In the genomic region with DNA sequence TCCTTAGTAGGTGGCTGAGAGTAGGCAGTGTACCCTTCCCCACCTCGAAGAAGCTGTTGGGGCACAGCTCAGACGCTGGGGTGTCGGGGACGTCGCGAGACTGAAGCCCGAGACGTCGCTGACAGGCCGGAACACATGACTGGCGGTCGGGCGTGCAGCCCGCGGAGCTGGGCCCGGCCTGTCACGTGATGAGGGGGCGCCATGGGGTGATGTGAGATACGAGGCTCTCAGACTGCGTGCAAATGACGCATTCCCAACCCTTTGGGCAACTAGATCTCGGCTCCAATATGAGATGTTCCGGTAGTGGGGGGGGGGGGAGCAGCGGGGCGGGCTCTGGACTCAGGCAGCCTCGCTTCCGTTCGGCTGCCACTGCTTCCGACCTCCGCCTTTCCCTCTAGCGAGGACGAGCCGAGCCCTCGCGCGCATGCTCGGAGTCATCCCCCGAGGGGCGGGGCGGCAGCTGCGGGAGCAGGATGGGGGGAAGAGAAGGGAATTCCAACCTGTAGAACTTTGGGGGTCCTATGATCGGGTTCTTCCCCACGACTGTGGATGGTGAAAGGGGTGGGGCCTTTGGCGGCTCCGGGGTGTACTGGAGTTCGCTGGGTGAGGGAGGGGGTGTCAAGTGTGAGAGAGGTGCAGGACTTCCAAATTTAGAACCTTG, we compare ENCODE assay signal across 8 mouse cellular contexts. TPM values are rescaled to one million over a fixed set of nuclear protein-coding genes. Genes with fewer than 3 reads are reported as not detected.
DNase-seq lines count a peak whose midpoint lies in the region; ATAC-seq and TF ChIP-seq lines count a peak whose summit lies in the region.

No protein-coding gene starts in this region.

- peak overlapping the region; percentile 86 for H3K27ac ChIP-seq in hindbrain, embryonic 10.5 days
- H3K27ac ChIP-seq in lung, postnatal 0 days (ENCODE audit: low read length), result peak overlapping the region; percentile 92

- peaks cover 15% of the 10 kb centered on the region for H3K4me1 ChIP-seq in hindbrain, embryonic 10.5 days (replicated peaks)
- H3K4me1 ChIP-seq in lung, postnatal 0 days (ENCODE audit: insufficient read depth, low read depth, low read length), result no peaks in the 10 kb centered on the region; the same call in 1 of the 2 replicates

- H3K9ac ChIP-seq in lung, postnatal 0 days (replicated peaks; ENCODE audit: low read depth), result peak overlapping the region; percentile 72

- WGBS in hindbrain, embryonic 10.5 days, result under 1% methylated on average over 46 of the region's 46 CpGs
- WGBS in lung, postnatal 0 days, result under 1% methylated on average over 42 of the region's 46 CpGs

- H3K4me2 ChIP-seq in lung, postnatal 0 days (replicated peaks; ENCODE audit: low read depth, low read length), result peak overlapping the region; percentile 89

- peak; percentile 91 for DNase-seq in MEL-GATA-1-ER (ENCODE audit: extremely low read depth, low read depth)
- DNase-seq in cerebellum, adult 8-10 months, result peak; percentile 92
- DNase-seq in hindbrain, embryonic 10.5 days (ENCODE audit: low spot score), result peak; percentile 91
- DNase-seq in layer of hippocampus, adult 9-11 months, result peak; percentile 98
- DNase-seq in lung, postnatal 0 days (ENCODE audit: low spot score), result peak; percentile 98
- DNase-seq in ovary, postnatal 14 days (ENCODE audit: low spot score), result peak; percentile 83
- DNase-seq in thymus, postnatal 14 days, result peak; percentile 95

- peak overlapping the region; percentile 81 for H3K4me3 ChIP-seq in hindbrain, embryonic 10.5 days
- H3K4me3 ChIP-seq in lung, postnatal 0 days (ENCODE audit: low read depth, low read length), result peak overlapping the region; percentile 89

- peak; percentile 68; the same call in 1 of the 2 replicates for TF ChIP-seq EP300 in lung, postnatal 0 days (IDR thresholded peaks at IDR 0.05)

- TF ChIP-seq CTCF in lung, postnatal 0 days (IDR thresholded peaks at IDR 0.05), result no peak; the same call in 1 of the 2 replicates

- H3K27me3 ChIP-seq in hindbrain, embryonic 10.5 days (ENCODE audit: insufficient read depth, poor library complexity, severe bottlenecking), result peaks cover 5% of the 10 kb centered on the region; the same call in 1 of the 2 replicates
- no peaks in the 10 kb centered on the region for H3K27me3 ChIP-seq in lung, postnatal 0 days (replicated peaks; ENCODE audit: insufficient read depth, low read length)

- no peaks in the 10 kb centered on the region for H3K9me3 ChIP-seq in hindbrain, embryonic 10.5 days
- no peaks in the 10 kb centered on the region for H3K9me3 ChIP-seq in lung, postnatal 0 days (ENCODE audit: low read length)

- peak; percentile 86 for ATAC-seq in frontal cortex, adult (ENCODE audit: low TSS enrichment)
- ATAC-seq in lung, postnatal 0 days, result peak; percentile 95

- H3K36me3 ChIP-seq in hindbrain, embryonic 10.5 days, result peaks cover 20% of the 10 kb centered on the region
- H3K36me3 ChIP-seq in lung, postnatal 0 days (ENCODE audit: insufficient read depth, low read length), result peaks cover 7% of the 10 kb centered on the region; the same call in 1 of the 2 replicates

RNA-seq across cellular contexts. Expression of gene Stx1b, which starts 17.1 kb away (rescaled TPM):
- polyA plus RNA-seq in hindbrain, embryonic 10.5 days (2016; fragmentation: Nextera tagmentation; extraction: Ambion mirVana), result 5.0 and 8.5 TPM in 2 replicates
- polyA plus RNA-seq in lung, postnatal 0 days (2015; fragmentation: Nextera tagmentation; extraction: Ambion mirVana), result 0.74 and 0.94 TPM in 2 replicates

RNA-seq across cellular contexts. Expression of gene Stx4a, which starts 17.4 kb away (rescaled TPM):
- polyA plus RNA-seq in hindbrain, embryonic 10.5 days (2016; fragmentation: Nextera tagmentation; extraction: Ambion mirVana), result 15.2 and 21.6 TPM in 2 replicates
- 41.3 and 49.2 TPM in 2 replicates for polyA plus RNA-seq in lung, postnatal 0 days (2015; fragmentation: Nextera tagmentation; extraction: Ambion mirVana)

RNA-seq across cellular contexts. Expression of gene Zfp646, which starts 34.6 kb away (rescaled TPM):
- polyA plus RNA-seq in hindbrain, embryonic 10.5 days (2016; fragmentation: Nextera tagmentation; extraction: Ambion mirVana), result 19.0 and 19.2 TPM in 2 replicates
- polyA plus RNA-seq in lung, postnatal 0 days (2015; fragmentation: Nextera tagmentation; extraction: Ambion mirVana), result 6.3 and 6.8 TPM in 2 replicates

RNA-seq across cellular contexts. Expression of gene Zfp668, which starts 35.2 kb away (rescaled TPM):
- polyA plus RNA-seq in hindbrain, embryonic 10.5 days (2016; fragmentation: Nextera tagmentation; extraction: Ambion mirVana), result 41.4 and 42.3 TPM in 2 replicates
- 9.4 and 10.0 TPM in 2 replicates for polyA plus RNA-seq in lung, postnatal 0 days (2015; fragmentation: Nextera tagmentation; extraction: Ambion mirVana)

RNA-seq across cellular contexts. Expression of gene Hsd3b7, which starts 41.1 kb away (rescaled TPM):
- polyA plus RNA-seq in hindbrain, embryonic 10.5 days (2016; fragmentation: Nextera tagmentation; extraction: Ambion mirVana), result 7.4 and 7.8 TPM in 2 replicates
- polyA plus RNA-seq in lung, postnatal 0 days (2015; fragmentation: Nextera tagmentation; extraction: Ambion mirVana), result 52.8 and 55.8 TPM in 2 replicates

Comparison
In these comparisons a context has a peak if more than half of its experiments do, and no peak if none do; other contexts are left out.
1. Peak in every context shown above with its lines: DNase-seq, ATAC-seq, H3K4me3 ChIP-seq and H3K27ac ChIP-seq.